Mouse (Mus musculus) C2C12 (cell line): ENCODE measurements around the gene Msantd2.

ENCODE experiments used
- CEBPB ChIP-seq: IDR thresholded peaks from one replicate; pipeline ENCODE4 v1.6.1; 2011; ENCODE audit warnings: low read depth, mild to moderate bottlenecking, control low read depth, moderate library complexity
- CTCF ChIP-seq: IDR thresholded peaks from one replicate; pipeline ENCODE4 v1.5.1; 2011; ENCODE audit not compliant: control insufficient read depth, insufficient read depth, insufficient read length
- FOSL1 ChIP-seq: IDR thresholded peaks from one replicate; pipeline ENCODE4 v1.8.0; 2011; ENCODE audit warnings: mild to moderate bottlenecking, low read length; ENCODE audit not compliant: poor library complexity, insufficient read depth, severe bottlenecking
- MYOG ChIP-seq: IDR thresholded peaks from one replicate; pipeline ENCODE4 v1.6.1; 2011; ENCODE audit not compliant: control insufficient read depth, insufficient read length; ENCODE audit errors: extremely low read depth

DNA sequence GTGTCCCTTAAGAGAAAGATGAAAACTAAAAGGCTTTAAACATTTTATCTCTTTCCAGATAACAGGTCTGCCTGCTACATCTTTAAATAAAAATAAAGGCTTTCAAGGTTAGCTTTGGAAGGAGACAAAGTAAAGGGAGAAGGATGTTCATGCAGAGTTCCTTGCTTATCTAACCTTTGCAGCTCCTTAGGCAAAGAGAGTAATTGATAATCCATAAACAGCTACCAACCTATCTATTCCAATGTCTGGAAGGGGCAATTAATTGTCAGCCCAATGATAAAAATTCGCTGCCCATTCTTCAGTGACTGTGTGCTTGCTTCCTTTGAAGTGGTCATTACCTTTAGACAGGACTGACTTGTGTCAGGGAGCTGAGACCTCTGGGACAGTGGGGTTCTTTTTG, 74.7 kb downstream of the Msantd2 start:
- TF ChIP-seq MYOG: no peak
- no peak for TF ChIP-seq CTCF
- no peak for TF ChIP-seq FOSL1
- no peak for TF ChIP-seq CEBPB
